Mouse (Mus musculus) cortical plate, adult 2 months (tissue): ENCODE results near the gene Ptrh1. TPM values are rescaled to one million over a fixed set of nuclear protein-coding genes. Genes with fewer than 3 reads are reported as not detected.

Experiments used
- H3K27ac ChIP-seq: fragments of 200-500 bp; 2 replicates; pipeline ENCODE4 v1.5.1; 2012; ENCODE audit warnings: low read length, control low read depth, inconsistent platforms; ENCODE audit not compliant: insufficient read depth
- H3K4me1 ChIP-seq: fragments of 200-500 bp; 2 replicates; pipeline ENCODE4 v1.6.1; 2011; ENCODE audit warnings: low read length; ENCODE audit not compliant: control insufficient read depth, insufficient read depth
- H3K4me3 ChIP-seq: fragments of 200-500 bp; 2 replicates; pipeline ENCODE4 v1.5.1; 2011; ENCODE audit warnings: mild to moderate bottlenecking, low read length, control low read depth; ENCODE audit not compliant: insufficient read depth
- CTCF ChIP-seq: fragments of 200-500 bp; IDR thresholded peaks from 2 replicates; pipeline ENCODE4 v1.5.1; 2011; ENCODE audit warnings: mild to moderate bottlenecking, control low read depth, low read length; ENCODE audit not compliant: insufficient read depth; ENCODE audit errors: extremely low read depth
- POLR2A ChIP-seq: fragments of 200-500 bp; IDR thresholded peaks from 2 replicates; pipeline ENCODE4 v1.6.1; 2011; ENCODE audit warnings: mild to moderate bottlenecking, low read length, control low read depth; ENCODE audit not compliant: insufficient read depth; ENCODE audit errors: extremely low read depth
- polyA plus RNA-seq: library from polyadenylated mRNA; depleted of rRNA; stranded (reverse); fragments of >200 nt; gene quantifications from 2 replicates; pipeline ENCODE4 v1.2.3, GENCODE M21; 2012

The Ptrh1 gene
- polyA plus RNA-seq, 1 experiment = 5.4 TPM

GRCm38 (mm10) chr2:32768661-32769285 lies 6.8 kb upstream of the Ptrh1 start:
- H3K4me1 ChIP-seq = no peaks in the 10 kb centered on the region
- no peak overlapping the region for H3K27ac ChIP-seq
- TF ChIP-seq POLR2A = no peak
- no peak for TF ChIP-seq CTCF

GRCm38 (mm10) chr2:32769327-32770085 lies 6.1 kb upstream of the Ptrh1 start:
- TF ChIP-seq POLR2A (no peak), CTCF (no peak)
- H3K4me3 ChIP-seq = no peak overlapping the region
- no peaks in the 10 kb centered on the region for H3K4me1 ChIP-seq

More at GRCm38 (mm10) chr2:32768661-32769285, 6.8 kb upstream of the Ptrh1 start:
- H3K4me3 ChIP-seq = no peak overlapping the region

GRCm38 (mm10) chr2:32771886-32772285 lies 3.7 kb upstream of the Ptrh1 start:
- TF ChIP-seq CTCF (no peak), POLR2A (no peak)

More at GRCm38 (mm10) chr2:32769327-32770085, 6.1 kb upstream of the Ptrh1 start:
- H3K27ac ChIP-seq = no peak overlapping the region

GRCm38 (mm10) chr2:32772626-32773279 lies 2.8 kb upstream of the Ptrh1 start:
- TF ChIP-seq CTCF = no peak
- no peak for TF ChIP-seq POLR2A
- no peaks in the 10 kb centered on the region for H3K4me1 ChIP-seq
- no peak overlapping the region for H3K27ac ChIP-seq
- no peak overlapping the region for H3K4me3 ChIP-seq

More at GRCm38 (mm10) chr2:32771886-32772285, 3.7 kb upstream of the Ptrh1 start:
- H3K4me1 ChIP-seq = no peaks in the 10 kb centered on the region
- H3K27ac ChIP-seq = no peak overlapping the region
- no peak overlapping the region for H3K4me3 ChIP-seq

- TF ChIP-seq CTCF (no peak), POLR2A (no peak)
- Histone ChIP-seq H3K4me1 (no peaks in the 10 kb centered on the region), H3K4me3 (peak overlapping the region; percentile 43; the same call in 1 of the 2 replicates), H3K27ac (no peak overlapping the region)
Measured at GRCm38 (mm10) chr2:32776192-32776591, 606 bp downstream of the Ptrh1 start.

- TF ChIP-seq POLR2A = no peak
- TF ChIP-seq CTCF = no peak
- Histone ChIP-seq H3K27ac (no peak overlapping the region), H3K4me3 (no peak overlapping the region), H3K4me1 (no peaks in the 10 kb centered on the region)
Measured at GRCm38 (mm10) chr2:32778081-32778480, 2.5 kb downstream of the Ptrh1 start.

GRCm38 (mm10) chr2:32779131-32779530 lies 3.5 kb downstream of the Ptrh1 start:
- no peak for TF ChIP-seq POLR2A
- peak; percentile 88 for TF ChIP-seq CTCF
- Histone ChIP-seq H3K4me1 (peaks cover 1% of the 10 kb centered on the region; the same call in 1 of the 2 replicates), H3K27ac (no peak overlapping the region)

GRCm38 (mm10) chr2:32779714-32780113 lies 4.1 kb downstream of the Ptrh1 start:
- H3K4me1 ChIP-seq = peaks cover 1% of the 10 kb centered on the region; the same call in 1 of the 2 replicates
- TF ChIP-seq POLR2A = no peak
- no peak for TF ChIP-seq CTCF
- H3K4me3 ChIP-seq = no peak overlapping the region
- no peak overlapping the region for H3K27ac ChIP-seq

More at GRCm38 (mm10) chr2:32779131-32779530, 3.5 kb downstream of the Ptrh1 start:
- H3K4me3 ChIP-seq = no peak overlapping the region

GRCm38 (mm10) chr2:32781710-32782109 lies 6.1 kb downstream of the Ptrh1 start:
- H3K4me3 ChIP-seq = no peak overlapping the region
- H3K4me1 ChIP-seq = peaks cover 1% of the 10 kb centered on the region; the same call in 1 of the 2 replicates
- no peak overlapping the region for H3K27ac ChIP-seq
- no peak for TF ChIP-seq POLR2A
- TF ChIP-seq CTCF = no peak

GRCm38 (mm10) chr2:32784048-32784681 lies 8.6 kb downstream of the Ptrh1 start, which contains the start of gene Cfap157:
Gene Cfap157, minus strand, starts transcription at chr2:32784428.
- Histone ChIP-seq H3K4me3 (peak within 1 kb of the TSS; percentile 25; the same call in 1 of the 2 replicates), H3K4me1 (peaks cover 1% of the 10 kb centered on the region; the same call in 1 of the 2 replicates), H3K27ac (no peak within 1 kb of the TSS)
- TF ChIP-seq POLR2A = no peak
- no peak for TF ChIP-seq CTCF
